Mouse (Mus musculus): Measurements from ENCODE around the gene Ptgfrn.

- TF ChIP-seq CTCF (IDR thresholded peaks at IDR 0.05; ENCODE audit: control insufficient read depth, insufficient read depth, insufficient replicate concordance, low read depth, low read length) (no peak), POLR2A (IDR thresholded peaks at IDR 0.05; ENCODE audit: control insufficient read depth, low read depth, low read length) (no peak)
Measured at GRCm38 (mm10) chr3:101059214-101059613, 50.9 kb downstream of the Ptgfrn start.

Measured in testis, adult 2 months (tissue).